Mouse (Mus musculus) left cerebral cortex, adult 9 months (tissue): ENCODE measurements around the gene Tada2a.

Source experiments
- DNase-seq, 2 experiments: peaks; one replicate each; pipeline ENCODE4 v3.0.0; 2022; ENCODE audit warnings: low spot score in 2 of 2

Gene Tada2a

DNA sequence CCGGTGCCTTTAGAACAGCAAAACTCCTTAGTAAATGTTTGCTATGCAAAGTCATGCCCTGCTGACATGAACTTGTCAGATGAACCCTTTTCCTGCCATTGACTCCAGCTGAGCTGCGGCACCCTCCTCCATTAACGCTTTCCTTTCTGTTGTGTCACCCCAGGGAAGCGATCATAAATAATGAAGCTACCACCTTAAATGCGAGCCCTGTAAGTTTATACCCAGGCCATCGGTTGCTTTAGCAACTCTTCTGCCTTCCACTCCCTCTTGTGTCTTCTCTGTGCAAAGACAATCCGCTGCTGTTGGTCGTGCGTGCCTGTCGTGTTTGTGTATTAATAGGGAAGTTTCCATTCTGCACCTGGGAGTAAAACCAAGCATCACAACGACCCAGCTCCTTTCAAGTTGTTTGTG lies 63.3 kb downstream of the Tada2a start:
- peak in 1 of 2 experiments; percentile 54 for DNase-seq

DNA sequence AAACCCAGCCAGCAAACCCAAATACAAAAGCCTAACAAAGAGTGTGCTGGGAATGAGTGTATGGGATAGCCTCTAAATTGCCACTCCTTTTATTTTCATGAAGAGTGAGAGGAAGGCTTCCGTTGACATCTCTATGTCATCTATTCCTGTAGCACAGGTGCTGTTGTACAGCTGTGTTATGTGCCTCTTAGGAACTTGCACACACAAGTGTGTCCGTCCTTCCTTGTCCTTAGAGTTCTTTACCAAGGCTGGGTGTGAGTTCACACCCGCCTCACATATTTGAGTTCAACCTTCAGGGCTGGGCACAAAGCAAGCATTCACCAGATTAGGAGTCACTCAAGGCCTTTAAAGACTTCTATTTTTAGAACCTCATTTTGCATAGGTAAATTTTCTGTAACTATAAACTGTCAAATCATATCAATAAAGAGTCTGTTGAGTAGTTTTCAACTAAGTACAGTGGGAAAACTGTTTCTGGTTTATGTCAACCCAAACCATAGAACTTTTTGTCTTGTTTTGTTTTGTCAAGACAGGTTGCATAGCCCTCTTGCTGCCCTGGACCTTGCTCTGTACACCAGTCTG lies 65.7 kb downstream of the Tada2a start:
- no peak for DNase-seq

DNA sequence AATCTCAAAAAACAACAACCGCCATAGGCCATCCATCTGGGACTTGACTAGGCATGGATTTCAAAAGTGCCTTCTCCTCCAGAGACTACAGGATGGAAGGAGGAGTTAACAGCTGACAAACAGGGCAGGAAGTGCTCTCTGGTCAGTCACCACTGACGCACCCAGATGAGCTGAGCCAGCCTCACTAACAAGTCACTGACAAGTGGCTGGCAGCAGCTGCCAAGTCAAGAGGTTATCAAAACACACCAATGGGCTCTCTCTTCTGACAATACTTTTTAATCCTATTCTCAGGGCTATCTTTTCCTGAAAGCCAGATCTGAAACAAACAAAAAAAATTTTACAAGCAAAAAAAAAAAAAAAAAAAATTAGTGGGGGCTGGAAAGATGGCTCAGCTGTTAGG lies 66.6 kb downstream of the Tada2a start:
- DNase-seq, result no peak

DNA sequence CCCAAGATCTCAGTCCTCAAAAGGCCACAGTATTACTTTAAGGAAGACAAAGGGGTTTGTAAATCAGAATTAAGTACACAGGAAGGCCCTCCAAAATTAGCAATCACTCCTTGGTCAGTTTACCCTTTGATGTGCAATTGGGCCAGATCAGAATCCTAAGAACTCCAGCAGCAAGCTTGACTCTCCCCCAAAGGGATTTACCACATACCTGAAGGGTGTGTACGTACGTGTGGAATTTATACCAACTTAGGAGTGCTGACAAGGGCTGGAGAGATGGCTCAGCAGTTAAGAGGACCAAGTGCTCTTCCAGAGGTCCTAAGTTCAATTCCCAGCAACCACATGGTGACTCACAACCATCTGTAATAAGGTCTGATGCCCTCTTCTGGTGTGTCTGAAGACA lies 67.5 kb downstream of the Tada2a start:
- no peak for DNase-seq

DNA sequence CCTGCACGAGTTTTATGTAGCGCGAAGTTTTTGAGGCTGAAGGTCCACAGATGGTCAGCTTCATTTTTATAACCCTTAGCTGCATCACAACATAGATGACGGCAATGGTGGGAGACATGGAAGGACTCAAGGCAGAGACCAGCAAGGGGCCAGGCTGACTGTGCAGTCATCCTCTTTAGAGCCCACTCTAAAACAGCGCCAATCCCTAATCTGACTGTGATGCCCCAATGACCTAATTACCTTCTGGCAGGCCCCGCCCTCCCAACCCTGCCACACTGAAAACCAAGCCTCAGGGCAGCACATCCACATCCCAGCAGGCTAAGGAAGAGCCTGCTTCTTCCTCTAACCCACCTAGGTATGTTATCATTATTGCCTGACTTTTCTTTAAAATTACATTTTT lies 68.8 kb downstream of the Tada2a start:
- no peak for DNase-seq

DNA sequence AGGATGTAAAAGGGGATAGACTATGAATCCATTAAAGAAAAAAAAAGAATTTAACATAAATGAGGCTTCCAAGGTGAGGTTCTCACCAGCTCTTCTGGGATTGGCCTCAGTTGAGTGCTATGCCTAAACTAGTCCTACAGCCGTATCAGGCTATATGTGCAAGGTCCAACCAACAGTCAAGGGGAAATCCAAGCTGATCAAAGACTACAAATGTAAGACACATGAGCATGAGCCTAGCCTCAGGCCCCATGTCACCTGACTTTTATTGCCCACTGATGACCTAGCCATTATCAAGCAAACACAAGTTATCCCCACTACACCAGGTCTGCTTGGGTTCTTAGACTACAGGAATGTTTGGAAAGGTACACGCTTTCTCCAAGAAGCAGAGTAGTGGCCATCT lies 69.6 kb downstream of the Tada2a start:
- DNase-seq, result no peak

DNA sequence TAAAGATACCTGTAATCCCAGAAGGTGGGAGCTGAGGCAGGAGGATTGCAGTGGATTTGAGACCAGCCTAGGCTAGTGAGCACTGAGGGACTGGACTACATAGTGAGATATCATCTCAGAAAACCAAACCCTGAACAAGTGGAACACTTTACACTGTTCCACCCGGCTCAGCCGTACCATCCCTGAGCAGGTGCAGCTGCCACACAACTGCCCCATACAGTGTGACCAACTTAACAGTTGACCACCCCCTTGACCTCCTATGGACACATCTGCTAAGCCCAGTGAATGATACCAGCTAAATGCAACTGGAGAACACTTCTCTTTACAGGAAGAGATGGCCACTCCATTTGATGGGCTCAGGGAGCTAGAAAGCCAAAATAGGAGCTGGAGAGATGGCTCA lies 72.0 kb downstream of the Tada2a start:
- DNase-seq, result no peak

DNA sequence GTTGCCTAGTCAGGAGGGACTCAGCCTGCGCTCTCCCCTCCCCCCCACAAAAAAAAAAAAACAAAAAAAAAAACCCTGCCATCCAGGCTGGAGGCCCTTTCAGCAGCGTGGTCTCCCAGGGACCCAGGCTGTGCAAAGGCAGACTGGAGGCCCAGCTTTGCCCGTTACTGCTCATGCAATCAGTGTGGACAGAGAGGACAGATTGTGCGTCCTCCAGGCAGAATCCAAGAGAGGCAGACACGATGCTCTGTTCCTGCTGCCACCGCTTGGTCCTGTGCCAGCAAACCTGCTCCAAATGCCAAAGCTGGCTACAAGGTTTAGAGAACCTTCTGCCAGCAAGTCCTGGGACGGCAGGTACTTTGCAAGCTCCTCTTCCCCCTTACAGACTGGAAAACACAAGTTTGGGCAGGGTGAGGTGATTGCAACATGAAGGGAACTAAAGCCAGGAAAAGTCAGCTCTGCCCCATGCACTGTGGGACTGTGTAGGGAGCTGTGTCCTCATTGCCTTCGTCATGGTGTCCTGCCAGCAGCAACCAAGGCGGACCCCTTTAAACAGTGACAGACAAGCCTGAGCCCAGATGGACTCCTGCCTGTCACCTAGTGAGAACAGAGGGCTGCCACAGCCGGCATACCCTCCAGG lies 75.8 kb downstream of the Tada2a start:
- no peak for DNase-seq

DNA sequence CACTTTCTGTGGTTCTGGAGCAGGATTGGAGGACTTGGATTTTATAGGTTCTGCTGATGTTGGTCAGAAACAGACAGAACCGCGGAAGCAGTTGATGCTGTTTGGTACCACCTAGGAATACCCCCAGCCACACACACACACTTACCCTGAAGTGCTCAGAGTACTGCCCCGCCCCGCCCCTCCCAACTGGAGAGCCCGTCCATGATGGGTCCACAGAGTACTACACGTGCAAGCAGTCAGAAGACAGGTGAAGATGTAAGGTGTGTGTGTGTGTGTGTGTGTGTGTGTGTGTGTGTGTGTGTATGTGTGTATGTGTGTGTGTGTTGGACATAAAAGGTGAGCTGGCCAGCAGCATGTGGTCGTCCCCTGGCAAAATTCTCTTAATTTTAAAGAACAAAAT lies 76.3 kb downstream of the Tada2a start:
- DNase-seq, result no peak

DNA sequence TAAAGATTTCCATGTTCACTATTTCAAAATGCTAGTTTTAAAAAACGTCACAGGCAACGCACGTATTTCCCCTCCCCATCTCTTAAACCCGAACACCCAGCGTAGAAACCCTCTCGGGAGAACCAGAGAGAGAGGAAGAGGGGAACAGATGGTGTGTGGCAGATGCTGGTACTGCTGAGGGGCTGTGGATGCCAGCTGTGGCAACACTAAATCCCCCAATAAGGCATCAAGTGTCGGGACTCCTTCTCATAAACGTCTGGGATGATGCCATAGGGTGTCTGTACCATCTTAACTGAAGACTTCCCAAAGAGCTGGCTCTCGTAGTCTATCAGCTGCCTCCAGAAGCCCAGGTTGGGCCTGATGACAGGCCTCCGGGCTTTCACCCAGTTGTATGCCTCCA lies 81.0 kb downstream of the Tada2a start:
- peak in 1 of 2 experiments; percentile 32 for DNase-seq

DNA sequence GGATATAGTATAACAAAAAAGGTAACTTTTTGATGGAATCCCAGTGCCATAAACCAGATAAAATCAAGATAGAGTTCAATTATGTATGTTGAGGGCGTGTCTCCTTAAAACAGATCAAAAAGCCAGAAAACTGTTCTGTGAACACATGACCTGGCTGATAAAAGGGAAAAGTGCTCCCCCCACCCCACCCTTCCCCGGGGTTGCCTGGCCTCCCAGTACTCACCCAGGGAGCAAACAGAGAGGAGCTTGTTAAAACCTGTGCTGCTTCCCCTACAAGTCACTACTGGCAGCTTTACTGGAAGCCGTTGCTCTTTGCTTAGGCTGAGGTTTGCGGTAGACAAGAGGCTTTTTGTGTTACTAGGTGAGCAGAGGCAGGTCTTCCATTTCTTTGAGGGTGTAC lies 82.1 kb downstream of the Tada2a start:
- no peak for DNase-seq

DNA sequence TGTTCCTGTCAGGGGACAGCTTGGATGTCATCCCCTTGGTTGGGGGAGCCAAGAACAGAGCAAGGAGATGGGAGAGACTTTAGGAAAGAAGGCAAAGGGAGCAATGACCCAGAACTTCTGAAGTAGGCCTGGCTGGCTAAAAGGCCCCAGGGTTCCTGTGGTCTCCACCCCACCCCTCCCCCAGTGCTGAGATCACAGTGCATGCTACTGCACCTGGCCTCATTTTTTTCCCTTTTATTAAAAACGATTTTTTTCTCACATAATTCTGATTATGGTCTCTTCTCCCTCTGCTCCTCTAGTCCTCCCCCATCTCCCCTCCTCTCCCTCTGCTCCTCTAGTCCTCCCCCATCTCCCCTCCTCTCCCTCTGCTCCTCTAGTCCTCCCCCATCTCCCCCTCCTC lies 84.4 kb downstream of the Tada2a start:
- DNase-seq, result no peak

DNA sequence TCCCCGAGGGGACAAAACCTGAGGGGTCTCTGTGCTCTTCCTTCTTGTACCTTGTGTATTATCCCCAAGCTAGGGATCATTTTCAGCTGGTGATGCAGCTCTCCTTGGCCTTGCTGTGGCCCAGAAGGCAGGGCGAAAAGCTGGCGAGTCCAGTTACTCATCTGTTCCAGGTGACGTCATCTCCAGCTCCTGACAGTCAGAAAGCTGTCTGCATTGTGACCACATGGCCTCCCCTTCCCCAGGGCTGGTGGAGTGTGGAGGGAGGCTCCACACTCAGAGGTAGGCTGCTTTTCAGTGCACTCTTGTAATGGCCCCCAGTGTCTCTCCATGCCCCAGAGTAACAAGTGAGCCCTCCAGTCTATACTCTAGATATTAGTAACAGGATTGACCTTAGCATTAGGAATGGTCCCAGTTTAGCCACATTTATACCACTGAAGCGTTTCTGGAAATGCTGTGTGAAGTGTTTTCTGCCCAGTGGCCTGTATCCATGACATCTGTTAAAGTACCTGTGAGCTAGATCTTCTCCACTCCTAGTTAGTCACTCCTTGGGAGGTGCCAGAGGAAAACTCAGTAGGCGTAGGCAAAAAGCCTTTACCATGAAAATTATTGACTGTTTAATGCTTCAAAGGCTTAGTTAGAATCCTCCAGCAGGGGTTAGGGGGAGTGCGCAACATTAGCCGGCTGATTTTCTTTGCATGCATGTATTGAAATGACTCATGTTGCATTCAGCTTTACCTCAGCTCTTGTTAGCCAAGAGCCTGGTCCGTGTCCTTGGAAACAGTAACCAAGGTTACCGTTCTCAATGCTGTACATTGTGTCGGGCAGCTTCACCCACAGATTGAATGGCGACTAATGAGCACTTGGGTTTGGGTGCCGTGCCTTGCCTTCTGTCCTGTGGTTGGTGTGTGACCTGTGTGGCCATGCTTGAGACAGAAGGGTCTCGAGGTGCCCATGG lies 86.3 kb downstream of the Tada2a start:
- DNase-seq, result peak; percentile 66 to 79

DNA sequence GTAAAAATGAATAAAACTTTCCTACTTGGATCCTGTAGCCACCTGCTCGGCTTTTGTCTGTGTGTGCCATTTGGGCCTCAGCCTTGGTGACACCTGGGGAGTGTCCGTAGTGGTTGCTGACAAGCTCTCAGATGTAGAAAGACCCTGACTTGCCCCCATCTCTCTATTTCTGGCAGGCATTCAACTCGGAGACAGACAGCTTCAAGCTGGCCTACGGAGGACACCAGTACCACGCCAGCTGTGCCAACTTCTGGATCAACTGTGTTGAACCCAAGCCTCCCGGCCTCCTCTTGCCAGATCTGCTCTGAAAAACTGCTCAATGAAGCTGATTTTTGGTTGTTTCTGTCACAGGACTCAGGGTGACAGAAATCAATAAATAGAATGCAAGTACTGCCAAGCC lies 88.8 kb downstream of the Tada2a start:
- DNase-seq, result no peak

DNA sequence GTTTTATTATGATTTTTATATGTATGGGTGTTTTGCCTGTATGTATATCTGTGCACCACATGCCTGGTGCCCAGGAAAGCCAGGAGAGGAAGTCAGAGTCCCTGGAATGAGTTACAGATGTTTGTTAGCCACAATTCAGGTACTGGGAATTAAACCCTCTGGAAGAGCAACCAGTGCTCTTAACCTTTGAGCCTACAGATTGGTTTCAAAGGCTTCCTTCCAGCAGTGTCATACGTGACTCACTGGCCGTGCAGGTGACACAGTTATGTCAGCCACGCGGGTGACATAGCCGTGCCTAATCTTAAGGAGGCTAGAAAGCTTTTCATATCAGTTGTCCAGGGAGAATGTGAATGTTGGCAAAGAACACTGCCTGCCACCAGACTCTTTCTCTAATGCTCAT lies 95.7 kb downstream of the Tada2a start:
- no peak for DNase-seq

DNA sequence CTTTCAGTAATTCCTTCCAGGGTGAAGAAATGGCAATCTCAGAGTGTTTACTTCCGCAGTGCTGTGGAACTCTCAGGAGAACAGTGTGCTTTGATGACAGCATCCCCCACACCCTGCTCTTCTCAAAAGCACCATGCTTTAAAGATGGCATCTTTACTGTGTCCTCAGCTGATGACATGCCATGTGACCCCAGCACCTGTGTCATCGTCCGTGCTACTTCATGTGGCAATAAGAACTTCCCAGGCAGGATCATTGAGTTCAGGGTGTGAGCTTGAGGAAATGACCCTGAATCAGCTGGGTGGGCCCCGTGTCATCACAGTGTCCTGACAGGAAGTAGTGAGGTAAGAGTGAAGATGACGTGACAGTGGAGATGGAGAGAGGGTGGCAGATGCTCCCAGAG lies 96.8 kb downstream of the Tada2a start:
- no peak for DNase-seq

DNA sequence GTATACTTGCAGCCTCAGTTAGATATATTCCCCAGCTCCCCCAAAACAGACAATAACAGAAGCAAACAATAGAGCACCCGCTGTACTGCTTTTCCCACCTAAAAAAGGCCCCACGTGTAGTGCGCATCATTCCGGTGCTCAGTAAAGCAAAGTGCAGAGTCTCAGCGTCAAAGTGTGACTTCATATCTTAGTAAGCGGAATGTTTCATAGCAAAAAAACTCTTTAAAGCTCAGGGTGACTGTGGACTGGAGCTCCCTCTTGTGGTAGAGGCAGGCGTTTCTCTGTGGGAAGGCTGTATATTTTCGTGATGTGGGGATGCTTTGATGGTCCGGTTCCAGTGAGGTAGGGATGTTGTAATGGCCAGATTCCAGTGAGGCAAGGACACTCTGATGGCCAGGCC lies 97.4 kb downstream of the Tada2a start:
- peak in 1 of 2 experiments; percentile 74 for DNase-seq
